Mouse (Mus musculus) CH12.LX (cell line): ENCODE results near the gene A930004D18Rik. TPM values are rescaled to one million over a fixed set of nuclear protein-coding genes. Genes with fewer than 3 reads are reported as not detected.
A peak's percentile ranks its signal among the peaks of the same experiment; 100 is the strongest.

Experiments
- DNase-seq: peaks from one replicate; pipeline ENCODE4 v3.0.0-alpha.2; 2013; ENCODE audit errors: extremely low read depth
- H3K27ac ChIP-seq: 2 replicates; pipeline ENCODE4 v1.5.1; 2012; ENCODE audit warnings: low read depth, mild to moderate bottlenecking, control low read depth, moderate library complexity; ENCODE audit not compliant: insufficient read depth
- H3K27me3 ChIP-seq: replicated peaks from 2 replicates; pipeline ENCODE3; 2012; ENCODE audit warnings: inconsistent platforms
- H3K36me3 ChIP-seq, 2 experiments: replicated peaks in 1 of 2; 2 replicates each; pipeline versions ENCODE3 to v1.6.1; 2012; ENCODE audit warnings: inconsistent platforms in 1 of 2, low read length in 1 of 2, mild to moderate bottlenecking in 1 of 2, mixed read lengths in 1 of 2, moderate library complexity in 1 of 2; ENCODE audit not compliant: control insufficient read depth in 1 of 2, insufficient read depth in 1 of 2
- H3K4me1 ChIP-seq, 2 experiments: 2 replicates each; pipeline ENCODE4 v1.6.1; 2012; ENCODE audit warnings: inconsistent platforms in 1 of 2, moderate library complexity in 1 of 2; ENCODE audit not compliant: insufficient read depth in 2 of 2, control insufficient read depth in 1 of 2
- H3K4me2 ChIP-seq: 2 replicates; pipeline ENCODE4 v1.6.1; 2012; ENCODE audit warnings: low read depth, mild to moderate bottlenecking, control low read depth; ENCODE audit not compliant: poor library complexity, insufficient read depth, severe bottlenecking
- H3K4me3 ChIP-seq, 3 experiments: fragments of 150-350 bp in 1 of 3; sonication (generic) in 1 of 3; replicated peaks in 1 of 3; 2 replicates each; pipeline versions ENCODE3 to v1.5.1; 2011 to 2012; ENCODE audit warnings: low read depth in 2 of 3, low read length in 2 of 3, mild to moderate bottlenecking in 2 of 3, moderate library complexity in 2 of 3, control low read depth in 1 of 3, improper control_type of control experiment in 1 of 3, inconsistent platforms in 1 of 3, mixed read lengths in 1 of 3; ENCODE audit not compliant: poor library complexity in 1 of 3
- H3K79me2 ChIP-seq: replicated peaks from 2 replicates; pipeline ENCODE4 v1.6.1; 2012; ENCODE audit warnings: mild to moderate bottlenecking, moderate library complexity; ENCODE audit not compliant: control insufficient read depth, poor library complexity, insufficient read depth, severe bottlenecking; ENCODE audit errors: extremely low read depth
- H3K9ac ChIP-seq: 2 replicates; pipeline ENCODE4 v1.6.1; 2012; ENCODE audit warnings: low read depth, mild to moderate bottlenecking, control low read depth, moderate library complexity; ENCODE audit not compliant: insufficient read depth
- H3K9me3 ChIP-seq: replicated peaks from 2 replicates; pipeline ENCODE3; 2012; ENCODE audit warnings: low read length, inconsistent platforms, mixed read lengths
- BHLHE40 ChIP-seq: IDR thresholded peaks from 2 replicates; pipeline ENCODE4 v1.6.1; 2011; ENCODE audit warnings: mild to moderate bottlenecking, low read depth, low read length, improper control_type of control experiment
- CHD1 ChIP-seq: IDR thresholded peaks from 2 replicates; pipeline ENCODE4 v1.6.1; 2012; ENCODE audit warnings: low read depth, low read length, improper control_type of control experiment, inconsistent platforms
- E2F4 ChIP-seq: IDR thresholded peaks from 2 replicates; pipeline ENCODE4 v1.6.1; 2011; ENCODE audit warnings: low read depth, low read length, improper control_type of control experiment; ENCODE audit not compliant: insufficient replicate concordance
- ELF1 ChIP-seq: IDR thresholded peaks from 2 replicates; pipeline ENCODE4 v1.6.1; 2014; ENCODE audit warnings: low read depth, mild to moderate bottlenecking, inconsistent platforms, low read length, improper control_type of control experiment
- ETS1 ChIP-seq: conservative IDR thresholded peaks from 2 replicates; pipeline ENCODE4 v1.6.1; 2012; ENCODE audit warnings: low read depth, mild to moderate bottlenecking, inconsistent platforms, low read length, improper control_type of control experiment, moderate library complexity
- GABPA ChIP-seq: IDR thresholded peaks from 2 replicates; pipeline ENCODE4 v1.6.1; 2012; ENCODE audit warnings: low read depth, low read length, improper control_type of control experiment, inconsistent platforms; ENCODE audit not compliant: insufficient replicate concordance
- HCFC1 ChIP-seq: IDR thresholded peaks from 2 replicates; pipeline ENCODE4 v1.6.1; 2012; ENCODE audit warnings: low read depth, mild to moderate bottlenecking, inconsistent platforms, low read length, improper control_type of control experiment
- IRF4 ChIP-seq: IDR thresholded peaks from 2 replicates; pipeline ENCODE4 v1.6.1; 2014; ENCODE audit warnings: low read depth, mild to moderate bottlenecking, inconsistent platforms, low read length, improper control_type of control experiment
- JUN ChIP-seq: IDR thresholded peaks from 2 replicates; pipeline ENCODE4 v1.6.1; 2011; ENCODE audit warnings: low read depth, mild to moderate bottlenecking, low read length, improper control_type of control experiment, moderate library complexity; ENCODE audit not compliant: insufficient read depth
- JUND ChIP-seq: conservative IDR thresholded peaks from 2 replicates; pipeline ENCODE4 v1.6.1; 2011; ENCODE audit warnings: low read depth, low read length, improper control_type of control experiment
- KAT2A ChIP-seq: IDR thresholded peaks from 2 replicates; pipeline ENCODE4 v1.6.1; 2012; ENCODE audit warnings: low read length, improper control_type of control experiment, inconsistent platforms; ENCODE audit not compliant: insufficient replicate concordance
- MAFK ChIP-seq: IDR thresholded peaks from 2 replicates; pipeline ENCODE4 v1.6.1; 2011; ENCODE audit warnings: low read length, improper control_type of control experiment; ENCODE audit not compliant: insufficient replicate concordance
- MAZ ChIP-seq: IDR thresholded peaks from 2 replicates; pipeline ENCODE4 v1.6.1; 2012; ENCODE audit warnings: low read depth, mild to moderate bottlenecking, inconsistent platforms, low read length, improper control_type of control experiment, moderate library complexity
- MXI1 ChIP-seq: IDR thresholded peaks from 2 replicates; pipeline ENCODE4 v1.6.1; 2011; ENCODE audit warnings: mild to moderate bottlenecking, low read depth, low read length, improper control_type of control experiment
- MYC ChIP-seq: IDR thresholded peaks from 2 replicates; pipeline ENCODE4 v1.6.1; 2011; ENCODE audit warnings: low read depth, mild to moderate bottlenecking, improper control_type of control experiment, low read length
- PAX5 ChIP-seq: IDR thresholded peaks from 2 replicates; pipeline ENCODE4 v1.6.1; 2012; ENCODE audit warnings: low read length, inconsistent platforms, mixed read lengths
- POLR2A ChIP-seq: IDR thresholded peaks from 2 replicates; pipeline ENCODE4 v1.6.1; 2011; ENCODE audit warnings: low read depth, mild to moderate bottlenecking, improper control_type of control experiment, low read length
- POLR2AphosphoS2 ChIP-seq: IDR thresholded peaks from 2 replicates; pipeline ENCODE4 v1.6.1; 2011; ENCODE audit warnings: low read depth, low read length, improper control_type of control experiment
- SIN3A ChIP-seq: IDR thresholded peaks from 2 replicates; pipeline ENCODE4 v1.6.1; 2012; ENCODE audit warnings: low read length, improper control_type of control experiment, inconsistent platforms
- SMC3 ChIP-seq: IDR thresholded peaks from 2 replicates; pipeline ENCODE4 v1.6.1; 2011; ENCODE audit warnings: low read depth, low read length, improper control_type of control experiment
- TCF12 ChIP-seq: IDR thresholded peaks from 2 replicates; pipeline ENCODE4 v1.6.1; 2014; ENCODE audit warnings: low read depth, mild to moderate bottlenecking, inconsistent platforms, low read length, improper control_type of control experiment
- USF1 ChIP-seq: IDR thresholded peaks from 2 replicates; pipeline ENCODE4 v1.6.1; 2014; ENCODE audit warnings: low read depth, mild to moderate bottlenecking, inconsistent platforms, low read length, improper control_type of control experiment
- USF2 ChIP-seq: conservative IDR thresholded peaks from 2 replicates; pipeline ENCODE4 v1.6.1; 2011; ENCODE audit warnings: low read depth, low read length, improper control_type of control experiment
- ZKSCAN1 ChIP-seq: IDR thresholded peaks from 2 replicates; pipeline ENCODE4 v1.6.1; 2012; ENCODE audit warnings: low read depth, inconsistent platforms, low read length, improper control_type of control experiment, borderline replicate concordance
- ZMIZ1 ChIP-seq: IDR thresholded peaks from 2 replicates; pipeline ENCODE4 v1.6.1; 2012; ENCODE audit warnings: low read depth, mild to moderate bottlenecking, inconsistent platforms, low read length, improper control_type of control experiment
- ZNF384 ChIP-seq: IDR thresholded peaks from 2 replicates; pipeline ENCODE4 v1.6.1; 2012; ENCODE audit warnings: low read depth, low read length, improper control_type of control experiment, inconsistent platforms
- dilution Hi-C: fragments of 300-500 bp; cut with MboI; formaldehyde crosslinking; loops from 2 replicates; pipeline ENCODE4 v1.14.3; 2020; ENCODE audit warnings: low sequenced_read_pairs; ENCODE audit not compliant: extremely low pct_unique_long_range_greater_than_20kb, extremely low pct_ligation_motif_present
- in situ Hi-C: fragments of 300-500 bp; cut with MboI; formaldehyde crosslinking; loops from 3 replicates; pipeline ENCODE4 v1.14.3; 2019; ENCODE audit warnings: low sequenced_read_pairs, low pct_ligation_motif_present, low pct_unique_long_range_greater_than_20kb, mixed read lengths
- polyA plus RNA-seq: library from polyadenylated mRNA; unstranded; fragments of >175 nt; gene quantifications from 2 replicates; pipeline ENCODE4 v1.2.1, GENCODE M21; 2012; ENCODE audit warnings: low read depth; ENCODE audit not compliant: insufficient read length
- total RNA-seq, 2 experiments: library from RNA; depleted of rRNA; stranded (reverse); fragments of 300-350 nt in 1 of 2; fragments of >200 nt in 1 of 2; gene quantifications; 2 replicates each; pipeline ENCODE4 v1.2.3; 2012 to 2014

The A930004D18Rik gene
- total and polyA plus RNA-seq, 3 experiments, result 0.15 to 1.7 (median 0.72) TPM

DNA sequence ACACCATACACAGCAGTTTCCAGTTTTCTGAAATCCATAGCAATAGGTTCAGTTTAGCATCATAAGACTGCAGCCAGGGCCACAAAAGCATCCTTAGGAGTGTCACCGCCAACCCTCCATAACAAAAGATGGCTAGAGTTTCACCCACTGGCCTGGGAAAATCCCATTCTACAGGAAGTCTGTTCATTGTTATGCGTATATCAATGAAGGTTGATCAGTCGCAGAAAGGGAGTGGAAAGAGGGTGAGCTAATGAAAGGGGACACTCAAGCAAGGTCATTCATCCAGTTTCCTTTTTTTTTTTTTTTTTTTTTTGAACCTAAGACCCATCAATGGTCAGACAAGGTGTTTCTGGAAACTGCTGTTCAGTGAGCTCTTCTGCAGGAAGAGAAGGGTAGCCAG, 48.4 kb downstream of the A930004D18Rik start:
- DNase-seq, result no peak
- Histone ChIP-seq H3K79me2 (no peaks in the 10 kb centered on the region), H3K27ac (no peak overlapping the region), H3K36me3 (no peaks in the 10 kb centered on the region), H3K4me1 (peaks cover 0 to 11% of the 10 kb centered on the region in 2 experiments; a peak in 2 of 4 replicates), H3K4me2 (no peak overlapping the region), H3K9ac (no peak overlapping the region), H3K4me3 (no peak overlapping the region), H3K9me3 (peaks cover 2% of the 10 kb centered on the region), H3K27me3 (no peaks in the 10 kb centered on the region)
- TF ChIP-seq BHLHE40, result no peak
- TF ChIP-seq ZNF384, result peak; percentile 40; the same call in 1 of the 2 replicates
- in situ Hi-C loops (no loop called here), dilution Hi-C loops (no loop called here)

DNA sequence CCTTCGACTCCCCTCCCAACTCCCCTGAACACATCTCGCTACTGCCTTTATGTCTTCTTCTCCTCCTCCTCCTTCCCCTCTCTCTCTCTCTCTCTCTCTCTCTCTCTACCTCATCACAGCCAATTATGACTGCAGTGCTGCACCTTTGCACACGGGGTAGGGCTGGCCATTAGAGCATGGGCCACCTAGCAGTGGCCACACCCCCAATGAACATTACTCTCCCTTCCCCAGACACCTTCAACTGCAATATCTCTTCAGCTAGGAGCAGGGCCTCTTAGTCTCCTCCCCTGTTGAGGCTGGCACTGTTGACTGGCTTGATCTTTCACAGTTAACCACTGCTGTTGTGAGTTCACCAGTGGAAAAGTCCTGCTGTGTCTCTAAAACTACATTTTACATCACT, 50.8 kb downstream of the A930004D18Rik start:
- H3K4me2 ChIP-seq, result no peak overlapping the region
- no peak for TF ChIP-seq GABPA
- TF ChIP-seq ZKSCAN1, result no peak
- TF ChIP-seq USF1, result no peak
- TF ChIP-seq POLR2A, result no peak
- no peak for TF ChIP-seq KAT2A
- no peak for TF ChIP-seq ELF1
- TF ChIP-seq TCF12, result no peak
- TF ChIP-seq IRF4, result no peak
- no peak for TF ChIP-seq PAX5
- no peak for TF ChIP-seq ETS1
- TF ChIP-seq JUND, result no peak
- TF ChIP-seq JUN, result no peak
- TF ChIP-seq SMC3, result no peak
- in situ Hi-C loops, result no loop called here
- H3K36me3 ChIP-seq, result no peaks in the 10 kb centered on the region
- H3K9ac ChIP-seq, result no peak overlapping the region
- dilution Hi-C loops, result no loop called here
- H3K9me3 ChIP-seq, result peaks cover 2% of the 10 kb centered on the region
- H3K27ac ChIP-seq, result no peak overlapping the region
- H3K4me3 ChIP-seq, result no peak overlapping the region
- DNase-seq, result no peak
- H3K79me2 ChIP-seq, result no peaks in the 10 kb centered on the region
- peaks cover 0 to 11% of the 10 kb centered on the region in 2 experiments; a peak in 2 of 4 replicates for H3K4me1 ChIP-seq
- H3K27me3 ChIP-seq, result no peaks in the 10 kb centered on the region

DNA sequence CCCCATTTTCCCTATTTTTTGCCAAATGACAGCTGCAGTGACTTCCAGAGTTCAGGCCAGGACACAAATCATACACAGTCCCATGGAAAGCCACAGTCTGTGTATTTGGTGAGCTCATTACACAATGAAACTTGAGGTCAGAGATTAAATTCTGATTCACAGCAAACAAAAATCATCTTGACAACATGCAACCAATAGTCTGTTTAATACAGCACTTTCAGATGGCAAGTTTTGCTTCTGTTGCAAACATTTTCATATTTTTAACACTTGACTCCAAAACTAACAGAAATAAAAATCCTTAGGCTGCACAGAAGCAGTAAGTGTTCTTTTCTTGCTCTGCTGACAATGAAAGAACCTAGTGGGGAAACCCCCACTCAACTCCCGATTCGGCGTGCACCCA, 52.8 kb downstream of the A930004D18Rik start:
- Histone ChIP-seq H3K4me1 (peaks cover 0 to 8% of the 10 kb centered on the region in 2 experiments; a peak in 2 of 4 replicates), H3K79me2 (no peaks in the 10 kb centered on the region), H3K36me3 (no peaks in the 10 kb centered on the region), H3K27me3 (no peaks in the 10 kb centered on the region)
- in situ Hi-C loops, result no loop called here
- no peak for TF ChIP-seq USF2
- TF ChIP-seq POLR2A, result no peak
- no peak for TF ChIP-seq MXI1
- TF ChIP-seq MYC, result no peak
- TF ChIP-seq E2F4, result no peak
- no peak for TF ChIP-seq ZNF384
- TF ChIP-seq JUN, result no peak
- TF ChIP-seq ZMIZ1, result no peak
- TF ChIP-seq MAFK, result no peak
- no peak for TF ChIP-seq HCFC1
- TF ChIP-seq BHLHE40, result no peak
- TF ChIP-seq CHD1, result no peak
- TF ChIP-seq TCF12, result no peak
- no peak for TF ChIP-seq POLR2AphosphoS2
- no peak for TF ChIP-seq MAZ
- TF ChIP-seq PAX5, result no peak
- TF ChIP-seq JUND, result no peak
- TF ChIP-seq SIN3A, result no peak
- no peak for TF ChIP-seq KAT2A
- TF ChIP-seq, all 38 proteins: peak for 0
- Histone ChIP-seq H3K4me2 (no peak overlapping the region), H3K9me3 (peaks cover 2% of the 10 kb centered on the region), H3K27ac (no peak overlapping the region), H3K4me3 (no peak overlapping the region), H3K9ac (no peak overlapping the region)
- no peak for DNase-seq
- dilution Hi-C loops, result no loop called here
